Mouse (Mus musculus) myocyte (in vitro differentiated cells): ENCODE data around the gene Srsf3.

Experiments used
- CEBPB ChIP-seq: IDR thresholded peaks from 2 replicates; pipeline ENCODE4 v1.6.1; 2011; ENCODE audit warnings: mild to moderate bottlenecking, moderate library complexity; ENCODE audit not compliant: poor library complexity, insufficient read depth, severe bottlenecking
- E2F4 ChIP-seq: IDR thresholded peaks from one replicate; pipeline ENCODE4 v1.6.1; 2011; ENCODE audit warnings: mild to moderate bottlenecking, control low read depth, moderate library complexity; ENCODE audit not compliant: insufficient read depth
- MAX ChIP-seq: IDR thresholded peaks from one replicate; pipeline ENCODE4 v1.6.1; 2011; ENCODE audit warnings: low read depth, mild to moderate bottlenecking, control low read depth
- MYOD1 ChIP-seq, 3 experiments: IDR thresholded peaks; one replicate each; pipeline ENCODE4 v1.6.1; 2011; ENCODE audit warnings: control low read depth in 2 of 3, low read depth in 2 of 3, mild to moderate bottlenecking in 2 of 3, moderate library complexity in 1 of 3; ENCODE audit not compliant: insufficient read length in 2 of 3, control insufficient read depth in 1 of 3
- MYOG ChIP-seq, 3 experiments: IDR thresholded peaks; one replicate each; pipeline ENCODE4 v1.6.1; 2011; ENCODE audit warnings: control low read depth in 2 of 3, low read depth in 2 of 3, mild to moderate bottlenecking in 2 of 3; ENCODE audit not compliant: insufficient read length in 2 of 3, control insufficient read depth in 1 of 3, insufficient read depth in 1 of 3
- POLR2A ChIP-seq: IDR thresholded peaks from one replicate; pipeline ENCODE4 v1.6.1; 2011; ENCODE audit warnings: low read depth, mild to moderate bottlenecking, control low read depth, moderate library complexity; ENCODE audit not compliant: insufficient read length
- POLR2AphosphoS2 ChIP-seq: IDR thresholded peaks from one replicate; pipeline ENCODE4 v1.6.1; 2011; ENCODE audit warnings: low read depth, control low read depth; ENCODE audit not compliant: insufficient read length
- REST ChIP-seq: IDR thresholded peaks from one replicate; pipeline ENCODE4 v1.6.1; 2011; ENCODE audit warnings: mild to moderate bottlenecking, control low read depth, moderate library complexity; ENCODE audit not compliant: insufficient read depth, insufficient read length
- SRF ChIP-seq: IDR thresholded peaks from one replicate; pipeline ENCODE4 v1.6.1; 2011; ENCODE audit warnings: low read depth; ENCODE audit not compliant: control insufficient read depth, insufficient read length
- TCF12 ChIP-seq: IDR thresholded peaks from one replicate; pipeline ENCODE4 v1.6.1; 2011; ENCODE audit warnings: mild to moderate bottlenecking, control low read depth; ENCODE audit not compliant: poor library complexity, insufficient read depth, severe bottlenecking
- TCF3 ChIP-seq: IDR thresholded peaks from one replicate; pipeline ENCODE4 v1.6.1; 2011; ENCODE audit warnings: low read depth, control low read depth; ENCODE audit not compliant: insufficient read length
- USF1 ChIP-seq: IDR thresholded peaks from one replicate; pipeline ENCODE4 v1.6.1; 2011; ENCODE audit warnings: low read depth, mild to moderate bottlenecking, control low read depth, moderate library complexity

GRCm38 (mm10) chr17:29057361-29057890 is 25.0 kb downstream of the Srsf3 start:
- TF ChIP-seq POLR2A = no peak
- TF ChIP-seq MYOG (IDR thresholded peaks at IDR 0.05; ENCODE audit: control insufficient read depth in 1 of 3, insufficient read depth in 1 of 3, insufficient read length in 2 of 3, low read depth in 2 of 3) = no peak
- peak; percentile 9 for TF ChIP-seq POLR2AphosphoS2
- TF ChIP-seq TCF3 = no peak
- no peak for TF ChIP-seq SRF
- no peak for TF ChIP-seq USF1
- TF ChIP-seq TCF12 = no peak
- TF ChIP-seq MAX = no peak
- no peak for TF ChIP-seq E2F4
- TF ChIP-seq CEBPB = no peak
- no peak for TF ChIP-seq MYOD1 (IDR thresholded peaks at IDR 0.05; ENCODE audit: control insufficient read depth in 1 of 3, insufficient read length in 2 of 3, low read depth in 2 of 3)
- TF ChIP-seq REST = no peak
